Mouse (Mus musculus) embryo, embryonic 11.5 days (tissue): ENCODE data around the gene Col4a1.
A peak's percentile ranks its signal among the peaks of the same experiment; 100 is the strongest.

Experiments
- DNase-seq: peaks from one replicate; pipeline ENCODE4 v3.0.0-alpha.2; 2012; ENCODE audit warnings: low read depth, low spot score

The Col4a1 gene

DNA sequence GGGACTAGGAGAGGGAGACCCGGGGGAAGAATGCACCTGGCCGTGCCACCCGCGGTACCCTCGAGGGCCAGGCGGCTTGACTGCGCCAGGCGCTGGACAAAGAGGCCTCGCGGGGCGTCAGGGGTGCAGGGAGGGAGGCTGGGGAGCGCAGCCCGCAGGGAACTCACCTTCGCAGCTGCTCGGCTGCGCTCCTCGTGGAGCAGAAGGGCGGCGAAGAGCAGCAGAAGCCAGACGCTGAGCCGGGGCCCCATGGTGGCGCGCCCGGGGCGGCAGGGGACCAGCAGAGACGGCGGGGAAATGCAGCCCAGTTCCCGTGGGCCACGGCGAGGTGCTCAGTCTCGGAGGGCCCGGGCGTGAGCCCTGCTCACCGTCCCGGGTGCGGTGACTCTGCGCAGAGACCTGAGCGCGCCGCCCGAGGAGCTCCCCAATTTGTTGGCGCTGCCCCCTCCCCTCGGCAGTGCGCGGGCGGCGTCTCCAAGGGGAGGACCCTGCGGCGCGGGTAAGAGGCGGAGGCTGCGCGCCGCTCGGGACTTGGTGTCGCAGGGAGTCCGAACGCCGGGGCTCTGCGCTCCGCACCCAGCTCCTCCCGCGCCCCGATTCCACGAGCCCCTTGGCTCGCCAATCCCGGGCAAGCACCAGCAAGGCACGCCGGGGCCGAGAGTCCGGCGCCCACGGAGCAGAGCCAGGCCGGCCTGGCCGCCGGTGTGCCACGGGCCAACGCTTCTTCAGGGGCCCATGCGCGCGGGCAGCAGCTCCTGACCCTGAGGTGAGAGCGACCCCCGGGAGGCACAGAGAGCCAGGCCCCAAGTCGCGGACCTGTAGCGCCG, at the start of gene Col4a1, which contains the start of gene Col4a2:
Col4a1 (minus strand) TSS at position 478 of the 827 bp plus-strand sequence.
Col4a2 (plus strand) TSS at position 457 of the 827 bp plus-strand sequence.
- DNase-seq: peak; percentile 64

GRCm38 (mm10) chr8:11361546-11362277, 49.1 kb upstream of the Col4a1 start:
- no peak for DNase-seq

DNA sequence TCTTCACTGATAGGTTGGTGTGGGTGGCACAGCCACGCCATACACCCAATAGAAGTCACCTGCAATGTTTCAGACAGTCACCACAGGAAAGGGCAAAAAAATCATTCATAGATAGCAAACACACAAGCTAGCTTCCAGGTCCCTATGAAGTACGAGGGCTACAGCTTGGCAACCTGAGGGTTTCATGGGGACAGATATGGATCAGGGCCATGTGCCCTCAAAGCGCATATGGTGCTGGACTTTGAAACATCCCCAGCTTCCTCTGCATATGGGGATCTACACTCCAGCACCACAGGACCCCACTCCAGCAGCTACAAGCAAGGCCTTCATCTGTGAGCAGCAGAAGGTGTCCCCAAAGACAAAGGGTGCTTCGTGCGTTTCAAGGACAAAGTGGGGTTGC, 47.2 kb upstream of the Col4a1 start:
- DNase-seq: no peak

DNA sequence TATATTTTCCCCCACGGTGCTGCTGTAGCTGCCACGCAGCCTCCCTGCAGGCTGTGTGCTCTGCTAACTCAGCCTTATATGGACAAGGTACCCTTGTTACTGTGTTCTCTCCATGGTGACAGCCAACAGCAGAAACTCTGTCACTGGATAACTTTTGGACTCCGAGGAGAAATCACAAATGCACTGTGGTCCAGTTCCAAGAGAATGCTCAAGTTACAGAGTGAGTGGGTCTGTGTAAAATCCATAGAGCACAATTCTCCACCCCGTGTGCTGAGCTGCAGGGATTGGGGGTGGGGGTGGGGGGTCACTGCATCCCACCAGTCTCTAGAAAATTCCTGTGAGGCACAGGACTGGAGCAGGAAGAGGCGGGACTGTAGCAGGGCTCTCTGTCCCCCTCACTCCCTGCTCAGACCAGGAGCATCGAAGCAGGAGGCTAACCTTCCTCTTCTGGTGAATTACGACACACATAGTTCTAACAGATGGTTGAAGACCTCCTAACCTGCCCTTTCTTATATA, 45.4 kb upstream of the Col4a1 start:
- DNase-seq: no peak

- DNase-seq: no peak
These were observed 44.1 kb upstream of the Col4a1 start for GRCm38 (mm10) chr8:11356776-11357175.

- DNase-seq: no peak
These were observed 43.3 kb upstream of the Col4a1 start for GRCm38 (mm10) chr8:11355900-11356299.

DNA sequence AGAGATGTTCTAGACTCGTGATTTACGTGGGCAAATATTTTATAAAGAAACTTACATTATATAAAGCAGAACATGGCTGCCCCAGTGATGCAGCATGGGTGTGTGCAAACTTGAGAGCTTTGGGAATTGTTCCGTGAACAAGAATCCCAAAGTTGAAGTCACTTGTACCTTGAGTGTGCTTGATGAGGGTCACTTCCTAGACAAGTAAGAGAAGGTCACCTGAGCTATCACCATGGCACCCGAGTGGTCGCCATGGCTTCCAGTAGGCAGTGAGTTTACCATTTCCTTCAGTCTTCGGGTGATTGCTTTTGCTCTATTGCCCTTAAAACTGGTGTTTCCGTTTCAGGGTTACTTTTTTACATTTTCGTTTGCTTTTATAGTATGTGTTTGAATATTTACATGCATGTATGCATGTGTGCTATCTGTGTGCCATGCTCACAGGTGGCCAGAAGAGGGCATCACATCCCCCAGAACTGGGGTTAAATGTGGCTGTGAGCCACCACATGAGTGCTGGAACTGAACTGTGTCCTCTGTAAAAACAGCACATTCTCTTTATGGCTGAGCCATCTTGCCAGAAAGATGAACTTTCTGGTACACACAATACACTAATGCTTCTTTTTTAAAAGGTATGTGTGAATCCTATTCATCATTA, 42.3 kb upstream of the Col4a1 start:
- DNase-seq: no peak

GRCm38 (mm10) chr8:11352514-11352913, 39.9 kb upstream of the Col4a1 start:
- no peak for DNase-seq

DNA sequence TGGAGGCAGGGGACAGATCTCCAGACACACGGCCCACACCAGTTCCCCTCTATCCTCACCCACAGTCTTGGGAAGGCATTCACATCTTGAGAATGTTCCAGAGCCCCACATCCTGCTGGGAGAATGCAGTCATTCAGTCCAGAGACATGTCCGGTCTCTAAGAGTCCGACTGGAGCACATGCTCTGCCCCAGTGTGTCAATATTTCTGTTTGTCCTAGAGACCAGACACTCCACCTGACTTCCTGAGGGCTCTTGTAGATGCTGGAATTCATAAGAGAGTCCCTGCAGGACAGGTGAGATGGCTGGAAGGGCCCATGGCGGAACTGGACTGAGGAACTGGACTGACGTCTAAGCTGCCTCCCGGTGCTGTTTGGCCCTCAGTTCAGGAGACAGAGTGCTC, 38.7 kb upstream of the Col4a1 start:
- DNase-seq: no peak

DNA sequence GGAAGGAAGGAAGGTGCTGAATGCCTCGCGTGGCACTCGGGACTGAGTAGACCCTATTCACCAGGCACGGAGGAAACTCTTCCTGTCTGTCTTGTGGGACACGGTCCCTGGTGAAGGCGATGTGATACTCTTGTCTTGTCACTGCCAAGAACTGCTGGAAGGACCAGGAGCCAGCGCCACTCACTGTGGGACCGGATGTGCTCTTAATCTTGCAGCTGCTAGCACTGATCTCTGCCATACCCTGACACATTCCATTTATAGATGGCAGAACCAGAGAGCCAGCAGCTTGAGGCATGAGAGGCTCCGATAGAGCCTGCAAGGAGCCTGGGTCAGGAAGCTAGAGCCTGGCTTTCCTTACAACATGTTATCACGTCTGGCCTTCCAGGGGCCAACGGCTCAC, 36.0 kb upstream of the Col4a1 start:
- DNase-seq: no peak

DNA sequence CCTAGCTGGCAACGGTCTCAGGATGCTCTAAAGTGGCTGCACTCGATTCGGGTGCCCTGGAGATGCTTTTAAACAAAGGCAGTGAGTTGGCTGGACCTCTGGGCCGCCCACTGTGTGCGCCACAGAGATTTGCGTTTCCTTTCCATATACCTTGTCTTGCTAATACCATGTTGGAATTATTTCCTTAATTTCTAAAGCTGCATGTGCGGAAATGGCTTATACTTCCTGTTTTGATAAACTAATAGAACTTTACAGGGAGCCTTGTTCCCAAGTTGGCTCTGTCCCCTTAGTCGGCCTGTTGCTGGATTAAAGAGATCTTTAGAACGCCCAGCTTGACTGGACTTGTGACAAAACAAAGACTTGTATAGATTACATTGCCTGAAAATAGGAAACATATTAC, 35.1 kb upstream of the Col4a1 start:
- DNase-seq: no peak

DNA sequence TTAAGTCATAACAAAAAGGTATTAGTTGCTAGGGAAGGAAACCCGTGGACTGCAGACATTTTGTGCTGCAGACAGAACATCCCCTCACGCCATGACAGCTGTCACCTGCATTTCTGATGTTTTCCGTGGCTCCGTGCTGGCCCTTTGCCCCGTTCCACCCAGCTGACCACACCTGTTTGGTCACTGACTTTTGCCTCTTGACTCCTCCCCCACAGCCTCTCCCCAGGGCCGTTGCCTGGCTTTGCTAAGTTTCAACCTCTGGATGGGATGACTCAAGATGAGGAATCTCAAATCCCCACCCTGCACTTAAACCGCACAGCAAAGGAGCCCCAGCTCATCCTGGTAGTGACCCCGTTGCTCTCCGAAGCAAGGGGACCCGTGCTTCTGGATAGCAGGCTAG, 33.6 kb upstream of the Col4a1 start:
- DNase-seq: no peak

- DNase-seq: no peak
These were observed 31.8 kb upstream of the Col4a1 start for GRCm38 (mm10) chr8:11344459-11344858.

DNA sequence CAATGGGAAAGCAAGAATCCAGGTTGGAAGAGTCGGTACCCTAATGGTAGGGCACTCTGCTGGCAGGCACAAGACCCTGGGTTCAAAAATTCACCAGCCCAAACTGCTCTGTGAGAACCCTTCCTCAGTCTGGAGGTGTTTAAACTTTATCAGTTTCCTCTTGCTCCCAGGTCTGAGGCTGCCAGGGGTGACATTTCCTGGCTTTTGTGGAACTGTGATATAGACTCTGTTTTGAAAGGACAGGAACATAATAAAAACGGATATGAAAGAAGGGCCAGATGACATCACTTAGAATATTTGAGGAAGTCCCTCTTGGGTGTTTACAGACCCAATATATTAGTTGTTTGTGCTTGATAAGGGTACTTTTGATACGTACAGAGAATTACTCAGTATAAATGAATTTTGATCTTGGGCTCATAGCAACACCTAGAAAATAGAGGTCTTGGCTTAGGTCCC, 28.5 kb upstream of the Col4a1 start:
- no peak for DNase-seq

GRCm38 (mm10) chr8:11340310-11341110, 27.9 kb upstream of the Col4a1 start:
- no peak for DNase-seq

DNA sequence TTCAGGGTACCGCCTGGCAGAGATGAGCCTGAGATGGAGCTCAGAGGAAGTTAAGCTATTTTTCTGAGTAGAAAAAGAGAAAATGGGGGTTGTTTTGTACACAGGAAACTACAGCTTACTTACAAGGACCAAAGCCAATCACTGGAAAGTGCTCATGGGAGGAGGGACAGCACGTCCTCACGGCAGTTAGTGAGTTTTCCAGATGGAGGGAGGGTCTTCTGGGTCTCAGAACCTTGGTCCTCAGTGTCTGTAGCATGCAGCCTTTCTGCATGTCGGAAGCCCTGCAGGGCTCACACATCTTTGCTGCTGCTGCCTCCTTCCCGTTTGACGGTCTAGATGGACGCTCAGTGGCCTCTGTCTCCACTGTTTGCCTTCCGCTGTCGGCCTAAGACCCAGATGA, 25.9 kb upstream of the Col4a1 start:
- DNase-seq: no peak

DNA sequence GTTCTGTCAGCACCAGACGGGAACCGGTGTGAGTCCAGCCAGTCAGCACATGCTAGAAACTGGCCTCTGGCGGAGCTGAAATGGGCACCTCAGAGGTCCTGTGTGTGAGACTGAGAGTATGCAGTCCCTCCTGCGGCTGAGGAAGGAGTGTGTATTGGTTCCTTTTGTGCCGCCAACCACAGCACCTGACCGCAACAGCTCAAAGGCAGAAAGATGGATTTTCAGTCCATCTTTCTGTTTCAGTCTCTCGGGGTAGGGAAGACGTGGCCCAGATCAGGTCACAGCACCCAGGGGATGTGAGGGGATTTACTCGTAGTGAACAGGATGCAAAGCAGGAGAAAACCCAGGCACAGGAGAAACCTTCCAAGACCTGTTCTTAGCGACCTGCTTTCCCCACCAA, 25.0 kb upstream of the Col4a1 start:
- no peak for DNase-seq

GRCm38 (mm10) chr8:11336346-11336745, 23.7 kb upstream of the Col4a1 start:
- no peak for DNase-seq

GRCm38 (mm10) chr8:11335238-11335637, 22.6 kb upstream of the Col4a1 start:
- DNase-seq: no peak

DNA sequence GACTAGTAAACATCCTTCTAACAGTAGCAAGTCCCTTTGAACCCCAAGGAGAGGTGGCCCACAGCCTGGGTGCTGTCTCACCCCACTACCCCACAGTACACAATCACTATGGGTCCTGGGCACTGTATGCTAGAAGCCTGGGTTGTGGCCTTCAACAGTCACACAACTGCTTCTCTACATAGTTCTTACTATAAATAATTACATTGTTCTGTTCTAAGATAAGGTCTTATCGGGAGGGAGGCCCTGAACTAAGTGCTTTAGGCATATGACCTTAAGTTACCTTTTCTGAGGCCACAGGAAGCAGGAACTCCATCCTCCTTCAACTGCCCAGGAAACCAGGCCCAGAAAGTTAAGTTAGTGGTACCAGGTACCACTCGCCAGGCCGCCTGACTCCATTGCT, 21.9 kb upstream of the Col4a1 start:
- no peak for DNase-seq

DNA sequence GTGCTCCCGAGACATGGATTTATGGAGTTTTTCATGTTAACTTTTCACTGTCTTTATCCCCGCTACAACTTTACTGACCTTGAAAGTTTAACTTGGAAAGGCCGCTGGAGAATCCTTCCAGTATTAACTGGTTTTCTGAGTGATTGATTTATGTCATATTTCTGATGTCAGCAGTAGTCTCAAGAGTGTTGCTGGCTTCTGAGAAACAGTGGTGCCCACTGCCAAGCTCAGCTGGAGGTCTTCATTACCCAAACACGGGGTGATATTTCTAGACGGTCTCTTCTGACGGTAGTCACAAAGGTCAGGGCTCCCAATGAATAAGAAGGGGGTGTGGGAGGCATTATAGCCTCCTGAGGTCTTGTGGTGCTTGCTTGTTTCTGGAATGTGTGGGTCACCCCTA, 21.1 kb upstream of the Col4a1 start:
- no peak for DNase-seq
